Mouse (Mus musculus): Measurements from ENCODE around the gene Frrs1l.

The Frrs1l gene

DNA sequence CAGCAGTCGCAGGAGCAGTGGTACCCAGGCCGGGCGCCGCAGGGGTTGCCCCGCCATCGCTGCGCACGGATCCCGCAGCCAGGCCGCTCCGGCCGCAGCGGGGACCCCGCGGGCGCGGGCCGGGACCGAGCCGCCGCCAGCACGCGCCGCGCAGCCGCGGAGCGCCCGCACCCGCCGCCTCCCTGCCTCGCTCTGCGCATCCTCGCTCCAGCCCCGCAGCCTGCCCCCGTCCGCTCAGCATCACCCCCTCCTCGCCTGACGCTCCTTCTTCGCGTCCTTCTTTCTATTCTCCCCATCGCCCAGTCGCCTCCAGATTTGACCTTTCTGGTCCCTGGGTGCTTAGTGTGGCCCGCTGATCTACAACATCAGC lies at the start of gene Frrs1l:
Gene Frrs1l (minus strand): TSS at position 177 of the 370 bp plus-strand sequence.
- no peak for DNase-seq (ENCODE audit: low read depth, low spot score)

DNA sequence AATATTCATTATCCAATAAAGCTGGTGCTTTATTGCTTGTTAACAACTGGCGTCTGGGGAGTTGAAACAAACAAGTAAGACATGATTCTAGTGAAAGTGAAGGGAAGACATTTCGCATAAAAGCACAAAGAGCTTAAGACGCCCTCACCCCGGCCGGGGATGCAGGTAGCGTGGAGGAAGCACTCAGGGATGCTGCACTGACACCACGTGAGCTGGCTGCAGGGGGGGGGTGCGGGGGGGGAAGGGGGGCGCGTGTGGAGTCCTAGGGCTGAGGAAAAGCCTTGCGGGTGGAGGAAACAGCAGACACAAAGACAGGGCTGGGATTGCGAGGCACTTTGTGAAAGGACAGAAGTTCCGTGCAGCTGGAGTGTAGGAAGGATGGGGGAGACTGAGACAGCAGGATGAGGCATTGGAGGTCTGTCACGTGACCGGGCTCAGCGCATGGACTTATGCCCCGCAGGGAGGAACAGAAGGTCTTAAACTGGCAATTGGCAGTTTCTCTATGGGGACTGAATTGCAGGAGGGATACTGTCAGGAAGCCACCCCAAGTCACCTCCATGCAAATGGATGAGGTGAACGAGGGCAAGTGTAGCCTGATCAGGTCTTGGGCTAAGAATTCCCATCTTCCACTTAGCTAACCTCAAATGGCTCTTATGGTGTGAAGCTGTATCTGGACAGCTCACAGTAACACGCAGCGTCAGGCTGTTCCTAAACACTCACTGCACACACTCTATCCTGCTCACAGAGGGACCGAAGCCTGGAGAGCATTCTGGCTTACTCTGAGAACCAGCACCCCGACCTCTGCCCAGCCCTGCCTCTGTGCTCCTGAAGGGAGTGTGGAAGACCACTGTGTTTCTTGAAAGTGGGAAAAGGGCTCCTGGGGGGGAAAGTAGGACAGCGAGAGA lies 49.2 kb upstream of the Frrs1l start:
- no peak for DNase-seq (ENCODE audit: low read depth, low spot score)

DNA sequence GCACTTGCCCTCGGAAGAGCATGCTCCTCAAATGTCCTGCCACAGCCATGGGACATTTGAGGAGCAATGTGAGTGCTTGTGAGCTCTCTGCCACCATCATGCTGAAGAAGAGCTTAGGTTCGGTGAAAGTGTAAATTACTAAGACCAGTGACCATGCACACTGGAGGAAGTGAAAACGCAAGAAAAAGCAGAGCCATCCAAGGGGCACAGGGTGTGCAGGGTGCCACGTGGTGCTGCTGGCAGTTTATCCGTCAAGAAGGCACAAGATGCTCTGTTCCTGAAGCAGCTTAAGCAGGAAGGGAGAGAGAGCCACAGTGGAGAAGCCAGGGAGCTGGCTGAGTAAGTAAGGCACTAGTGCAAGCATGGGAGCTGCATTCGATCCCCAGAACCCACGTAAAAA lies 47.4 kb upstream of the Frrs1l start:
- DNase-seq (ENCODE audit: low read depth, low spot score) = no peak

DNA sequence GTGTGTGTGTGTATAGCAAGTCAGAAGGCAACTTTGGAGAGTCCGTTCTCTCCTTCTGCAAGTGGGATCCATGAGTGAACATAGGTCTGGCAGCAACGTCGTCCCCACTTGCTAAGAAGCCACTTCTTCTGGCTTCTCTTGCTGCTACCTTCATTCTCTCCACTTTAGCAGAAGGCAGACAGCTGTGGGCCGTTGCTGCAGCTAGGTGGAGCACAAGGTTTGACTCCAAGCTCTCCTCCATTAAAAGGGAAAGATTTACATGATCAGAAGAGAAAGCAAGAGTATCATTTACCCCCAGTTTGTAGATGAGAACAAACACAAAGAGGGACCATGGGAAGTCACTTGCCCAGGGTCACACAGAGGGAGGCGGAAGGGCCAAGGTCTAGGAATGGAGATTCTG lies 44.0 kb upstream of the Frrs1l start:
- DNase-seq (ENCODE audit: low read depth, low spot score) = no peak

DNA sequence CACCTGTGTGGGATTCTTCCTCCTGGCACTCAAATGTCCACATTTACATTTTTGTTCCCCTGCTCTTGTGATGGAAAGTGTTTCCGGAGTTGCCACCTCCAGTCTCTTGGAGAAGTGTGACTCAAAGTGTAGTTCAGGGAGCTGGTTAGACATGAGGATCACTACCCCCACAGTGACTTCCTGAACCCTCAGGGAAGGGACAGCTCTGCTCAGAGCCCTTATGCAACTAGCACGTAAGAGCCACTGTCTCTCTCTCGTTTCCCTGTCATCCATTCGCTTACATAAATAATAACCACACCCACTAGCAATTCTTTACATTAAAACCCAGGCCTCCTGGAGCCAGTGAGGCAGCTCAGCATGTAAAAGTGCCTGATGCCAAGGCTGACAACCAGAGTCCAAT lies 41.2 kb upstream of the Frrs1l start:
- DNase-seq (ENCODE audit: low read depth, low spot score) = no peak

DNA sequence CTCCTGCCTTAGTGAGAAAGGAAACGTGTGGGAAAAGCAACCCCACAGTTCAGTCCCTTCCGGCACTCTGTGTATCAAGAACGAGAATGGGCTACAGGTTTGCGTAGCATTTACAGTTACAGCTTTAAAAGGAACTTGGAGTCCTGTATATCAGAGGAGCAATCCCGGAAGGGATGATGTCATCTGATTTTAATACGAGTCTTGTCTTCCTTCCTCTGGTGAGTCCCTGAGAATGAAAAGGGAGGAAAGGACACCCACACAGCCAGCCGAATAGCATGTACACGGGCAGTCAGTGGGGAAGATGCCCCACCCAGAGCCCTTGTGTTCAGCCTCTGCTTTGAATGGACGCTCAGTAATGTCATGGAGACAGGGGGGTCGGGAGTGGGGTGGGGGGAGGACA lies 37.8 kb upstream of the Frrs1l start:
- DNase-seq (ENCODE audit: low read depth, low spot score) = no peak

DNA sequence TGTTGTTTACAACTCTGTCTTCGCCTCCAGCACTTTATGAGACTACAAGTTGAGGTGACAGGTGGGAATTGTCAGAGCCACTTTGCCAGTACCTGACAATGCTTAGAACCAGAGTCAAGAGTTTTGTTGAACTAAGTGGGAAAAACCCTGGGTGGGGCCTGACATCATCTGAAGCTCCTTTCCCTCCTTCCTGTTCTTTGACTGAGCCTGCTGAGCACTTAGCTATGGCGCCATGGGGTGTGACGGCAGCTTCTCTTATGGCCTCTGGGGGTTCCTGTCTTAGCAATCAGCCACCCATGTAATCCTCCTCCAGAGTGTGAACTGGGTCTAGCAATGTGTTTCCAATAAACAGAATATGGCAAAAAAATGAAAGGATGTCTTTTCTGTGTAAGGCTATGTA lies 33.3 kb upstream of the Frrs1l start:
- no peak for DNase-seq (ENCODE audit: low read depth, low spot score)

DNA sequence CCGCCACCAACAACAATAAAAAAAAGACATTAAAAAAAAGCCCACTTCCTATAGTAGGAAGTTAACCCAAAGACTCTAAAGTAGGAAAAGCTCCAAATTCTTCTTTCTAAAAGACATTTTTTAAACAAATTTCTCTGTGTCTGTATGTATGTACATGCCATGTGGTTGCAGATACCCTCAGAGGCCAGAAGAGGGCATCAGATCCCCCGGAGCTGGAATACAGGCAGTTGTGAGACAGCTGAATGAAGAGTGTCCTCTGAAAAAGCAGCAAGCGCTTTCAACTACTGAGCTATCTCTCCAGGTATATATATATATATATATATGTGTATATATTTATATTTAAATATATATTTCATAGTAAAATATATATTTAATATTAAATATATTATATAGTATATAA lies 31.1 kb upstream of the Frrs1l start:
- no peak for DNase-seq (ENCODE audit: low read depth, low spot score)

DNA sequence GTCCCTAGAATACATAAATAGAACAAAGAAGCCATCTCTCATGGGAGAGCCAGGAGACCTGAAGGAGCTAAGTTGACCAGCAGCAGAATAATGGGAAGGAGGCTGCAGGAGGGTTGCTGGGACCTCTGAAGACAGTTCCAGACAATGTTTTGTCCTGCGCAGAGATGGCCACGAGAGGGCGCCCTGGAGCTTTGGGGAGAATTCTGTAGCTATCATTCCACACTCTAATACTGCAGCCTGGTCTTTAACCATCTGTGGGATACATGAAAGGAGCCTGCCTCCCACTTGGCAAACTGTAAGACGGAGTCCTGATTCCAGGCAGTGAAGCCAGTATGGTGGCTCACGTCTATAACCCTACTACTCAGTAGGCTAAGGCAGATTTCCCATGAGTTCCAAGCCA lies 27.0 kb upstream of the Frrs1l start:
- no peak for DNase-seq (ENCODE audit: low read depth, low spot score)

DNA sequence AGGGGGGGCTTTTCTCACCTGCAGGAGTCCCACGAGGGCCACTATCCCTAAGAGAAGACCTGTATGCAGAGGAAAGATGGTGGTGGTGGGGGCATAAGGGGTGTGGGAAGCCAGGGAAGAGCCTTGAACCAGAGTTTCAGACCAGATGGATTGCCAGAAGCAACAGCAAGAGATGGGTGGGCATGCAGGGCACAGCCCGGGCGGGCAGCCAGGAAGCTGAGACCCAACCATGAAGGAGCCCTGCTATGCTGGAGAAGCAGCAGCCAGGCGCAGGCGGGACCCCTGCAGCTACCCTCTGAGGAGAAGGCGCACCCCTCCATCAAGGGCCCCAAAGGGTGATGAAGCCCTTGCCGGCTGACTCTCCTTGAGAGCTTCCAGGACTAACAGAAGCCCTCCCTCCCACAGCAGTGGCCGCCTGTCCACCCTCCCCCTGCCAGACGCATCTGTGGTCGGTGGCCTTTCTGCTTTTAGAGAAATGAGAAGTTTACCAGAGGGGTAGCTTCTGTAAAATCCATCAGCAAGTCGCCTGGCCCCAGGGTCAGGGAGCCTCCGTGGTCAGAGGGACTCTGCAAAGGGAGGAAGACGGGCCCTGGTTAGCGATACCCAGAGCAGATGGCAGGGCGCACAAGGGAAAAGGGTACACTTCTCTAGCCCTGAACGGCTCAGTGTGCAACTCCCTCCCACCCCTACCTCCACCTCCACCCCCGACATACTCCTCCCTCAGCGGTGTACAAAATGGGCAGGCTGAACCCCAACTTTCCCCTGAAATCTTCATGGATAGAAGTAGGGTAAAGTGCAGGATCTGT lies 26.4 kb upstream of the Frrs1l start:
- no peak for DNase-seq (ENCODE audit: low read depth, low spot score)

DNA sequence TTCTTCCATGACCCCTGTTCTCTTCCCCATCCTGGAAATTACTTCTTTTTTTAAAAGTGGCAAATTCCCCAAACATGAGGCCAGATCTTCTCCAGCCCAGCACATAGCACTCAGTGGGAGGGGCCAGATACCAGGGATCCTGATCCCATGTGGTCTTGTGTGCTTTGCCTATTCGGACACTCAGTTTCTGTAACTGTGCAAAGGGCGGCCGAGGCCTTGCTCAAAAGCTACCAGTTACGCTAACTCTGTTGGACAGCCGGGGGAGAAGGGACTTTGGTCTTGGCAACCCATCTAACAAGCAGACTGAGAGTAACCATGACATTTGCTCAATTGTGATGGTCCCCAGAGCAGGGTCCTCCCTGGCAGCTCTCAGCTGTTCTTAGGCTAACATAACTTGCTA lies 24.8 kb upstream of the Frrs1l start:
- DNase-seq (ENCODE audit: low read depth, low spot score) = no peak

DNA sequence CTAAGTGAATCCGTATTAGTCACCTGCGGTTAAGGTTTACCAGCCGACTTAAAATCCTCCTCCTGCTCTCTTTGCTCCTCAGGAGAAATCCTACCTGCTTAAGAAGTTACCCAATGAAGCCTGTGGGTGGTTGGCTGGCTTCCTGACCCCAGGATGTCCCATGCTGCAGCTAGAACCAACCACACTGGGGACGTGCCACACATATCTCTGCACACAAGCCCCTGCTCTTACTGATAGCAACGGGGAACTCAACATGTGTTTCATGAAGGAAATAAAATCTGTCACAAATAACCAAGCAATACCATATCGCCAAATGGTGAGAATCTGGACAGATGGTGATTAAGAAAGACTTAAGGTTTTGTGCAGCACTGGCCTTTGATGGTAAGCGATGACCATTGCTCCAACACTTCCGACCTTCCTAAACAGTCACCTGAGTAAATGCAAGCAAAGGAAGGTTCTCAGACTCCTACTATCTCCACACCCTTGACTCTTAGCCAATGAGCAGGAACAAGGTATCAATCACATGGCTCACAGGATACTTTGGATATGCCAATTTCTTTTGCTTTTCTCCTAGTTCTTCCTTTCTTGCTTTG lies 21.4 kb upstream of the Frrs1l start:
- no peak for DNase-seq (ENCODE audit: low read depth, low spot score)

DNA sequence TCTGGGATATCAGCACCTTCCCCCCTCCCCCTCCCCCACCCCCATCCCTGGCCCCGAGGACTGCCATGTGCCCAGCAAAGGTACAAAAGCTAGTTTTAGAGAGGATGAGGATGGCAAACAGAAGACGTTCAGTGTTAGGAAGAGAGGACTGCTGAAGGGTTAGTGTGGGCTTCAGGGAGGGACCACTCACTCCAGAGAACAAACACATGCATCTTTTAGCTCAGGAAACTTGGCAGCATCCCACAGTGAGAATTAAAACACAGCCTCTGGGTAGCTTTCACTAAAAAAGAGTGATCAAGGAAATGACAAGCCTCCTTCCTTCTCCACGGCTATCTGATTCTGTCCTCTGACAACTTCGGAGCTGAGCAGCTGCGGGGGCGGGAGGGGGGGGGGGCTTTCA lies 20.7 kb upstream of the Frrs1l start:
- no peak for DNase-seq (ENCODE audit: low read depth, low spot score)

DNA sequence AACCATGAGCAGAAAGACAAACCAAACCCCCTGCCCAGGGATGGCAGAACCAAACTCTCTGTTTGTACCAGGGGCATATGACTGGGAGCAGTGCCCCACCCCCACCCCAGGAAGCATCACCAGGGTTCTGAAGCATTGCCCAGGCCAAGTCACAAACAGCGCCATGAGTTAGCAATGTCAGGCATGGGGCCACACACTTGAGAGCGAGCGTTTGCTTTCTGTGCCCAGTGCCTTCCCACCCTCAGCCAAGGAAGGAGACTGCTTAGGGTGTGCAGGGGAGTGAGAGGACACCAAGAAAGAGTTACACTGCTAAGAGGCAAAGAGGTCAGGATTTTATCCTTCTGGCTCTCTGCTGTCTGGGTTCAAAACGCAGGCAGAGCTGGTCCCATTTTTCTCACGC lies 20.2 kb upstream of the Frrs1l start:
- no peak for DNase-seq (ENCODE audit: low read depth, low spot score)

DNA sequence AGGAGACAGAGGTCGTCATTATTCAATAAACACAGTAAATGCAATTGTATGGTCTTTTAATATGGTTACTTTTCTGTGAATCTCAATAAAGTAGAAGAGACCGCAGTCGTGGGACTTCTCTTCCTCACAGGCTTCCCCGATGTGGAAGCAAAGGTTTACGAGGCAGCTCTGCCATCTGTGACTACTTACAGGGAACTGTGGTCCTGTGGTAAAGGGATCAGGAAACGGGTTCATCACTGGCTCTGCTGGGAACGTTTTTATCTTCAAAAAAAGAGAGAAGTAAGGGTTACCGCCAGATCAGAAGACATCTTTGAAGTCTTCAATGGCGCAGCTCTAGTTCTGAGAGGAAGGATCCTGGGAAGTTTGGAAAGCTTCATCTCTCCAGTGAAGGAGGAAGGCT lies 17.5 kb upstream of the Frrs1l start:
- no peak for DNase-seq (ENCODE audit: low read depth, low spot score)

DNA sequence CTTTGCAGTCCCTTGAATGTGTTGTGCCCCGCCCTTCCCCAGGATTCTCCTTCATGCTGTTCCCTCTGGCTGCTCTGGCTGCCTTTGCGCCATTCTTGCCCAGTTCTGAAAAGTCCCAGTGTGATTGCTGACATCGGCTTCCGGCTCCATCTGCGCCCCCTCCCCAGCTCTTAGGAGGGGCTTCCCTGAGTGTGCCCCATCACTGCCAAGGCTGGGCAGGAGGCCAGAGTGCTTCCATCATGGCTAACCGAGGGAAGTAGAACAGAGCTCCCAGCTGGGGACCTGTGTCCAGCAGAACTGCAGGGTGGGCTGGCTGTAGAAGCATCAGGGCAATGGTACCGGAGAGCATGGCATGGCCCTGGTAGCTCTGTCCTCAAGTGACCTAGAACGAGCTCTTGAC lies 14.8 kb upstream of the Frrs1l start:
- DNase-seq (ENCODE audit: low read depth, low spot score) = no peak

DNA sequence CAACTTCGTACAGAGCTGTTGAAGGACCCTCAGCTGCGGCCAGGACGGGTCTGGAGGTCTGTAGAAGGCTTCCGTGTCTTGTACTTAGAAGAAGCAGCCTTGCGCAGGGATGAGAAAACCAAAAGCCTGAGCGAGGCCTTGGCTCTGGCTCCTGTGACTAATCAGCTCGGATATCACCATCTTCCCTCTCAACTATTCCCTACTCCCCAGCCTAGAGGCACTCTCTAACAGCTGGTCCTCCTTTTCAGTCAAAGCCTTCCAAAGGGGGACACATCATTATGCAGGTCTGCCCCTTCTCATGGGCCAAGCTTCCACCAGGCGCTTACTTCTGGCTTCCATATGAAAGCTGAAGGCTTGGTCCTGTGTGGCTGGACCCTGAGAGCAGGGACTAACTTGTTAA lies 13.7 kb upstream of the Frrs1l start:
- DNase-seq (ENCODE audit: low read depth, low spot score) = no peak

DNA sequence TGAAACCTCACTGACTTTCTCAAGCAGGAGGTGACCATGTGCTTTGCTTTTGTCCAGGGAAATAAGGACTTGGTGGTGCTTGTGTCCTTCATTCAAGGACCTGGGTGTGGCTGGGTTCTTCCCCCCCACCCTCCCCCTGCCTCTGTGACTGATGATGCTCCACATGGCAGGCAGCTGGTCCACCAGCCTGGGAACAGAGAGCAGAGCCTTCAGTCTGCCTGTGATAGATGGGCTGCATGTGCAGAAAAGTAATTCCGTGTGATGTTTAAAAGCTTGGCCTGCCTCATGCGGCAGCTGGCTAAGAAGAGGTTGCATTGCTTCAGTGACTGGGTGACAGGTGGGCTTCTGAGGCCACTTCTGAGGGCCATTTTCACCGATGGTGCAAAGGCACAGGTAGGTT lies 12.6 kb upstream of the Frrs1l start:
- DNase-seq (ENCODE audit: low read depth, low spot score) = no peak

DNA sequence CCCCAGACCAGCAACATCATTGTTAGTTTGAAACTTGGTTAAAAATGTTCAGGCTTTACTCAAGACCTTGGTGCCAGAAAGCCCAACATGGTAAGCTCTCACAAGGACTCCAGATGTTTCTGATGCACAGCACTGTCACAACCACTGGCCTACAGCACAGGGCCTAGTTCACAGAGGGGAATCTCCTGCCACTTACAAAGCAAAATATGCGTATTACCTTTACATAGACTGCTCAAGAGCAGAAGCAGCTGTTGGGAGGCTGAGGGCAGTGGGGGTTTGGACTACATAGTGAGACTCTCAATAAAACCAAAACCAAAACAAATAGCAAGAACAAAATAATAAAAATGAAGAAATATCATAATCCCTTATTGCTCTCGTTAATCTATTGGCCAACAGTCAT lies 11.2 kb upstream of the Frrs1l start:
- no peak for DNase-seq (ENCODE audit: low read depth, low spot score)

DNA sequence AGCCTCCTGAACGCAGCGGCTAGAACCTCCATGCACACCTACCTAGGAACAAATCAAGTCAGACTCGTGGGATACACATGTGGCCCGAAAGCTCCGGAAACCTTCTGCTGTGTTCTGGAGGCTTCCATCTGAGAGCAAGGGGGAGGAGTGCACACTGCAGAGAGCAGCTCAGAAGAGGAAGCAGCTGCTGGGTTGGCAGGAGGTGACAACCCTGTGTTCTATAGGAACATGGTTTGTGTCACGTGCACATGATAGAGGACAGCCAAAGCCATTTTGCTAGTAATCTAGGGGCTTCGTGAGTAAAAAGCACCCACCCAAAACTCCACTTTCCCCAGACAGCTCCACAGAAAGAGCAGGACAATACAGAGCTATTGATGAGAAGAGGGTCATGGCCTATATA lies 3.1 kb upstream of the Frrs1l start:
- no peak for DNase-seq (ENCODE audit: low read depth, low spot score)

DNA sequence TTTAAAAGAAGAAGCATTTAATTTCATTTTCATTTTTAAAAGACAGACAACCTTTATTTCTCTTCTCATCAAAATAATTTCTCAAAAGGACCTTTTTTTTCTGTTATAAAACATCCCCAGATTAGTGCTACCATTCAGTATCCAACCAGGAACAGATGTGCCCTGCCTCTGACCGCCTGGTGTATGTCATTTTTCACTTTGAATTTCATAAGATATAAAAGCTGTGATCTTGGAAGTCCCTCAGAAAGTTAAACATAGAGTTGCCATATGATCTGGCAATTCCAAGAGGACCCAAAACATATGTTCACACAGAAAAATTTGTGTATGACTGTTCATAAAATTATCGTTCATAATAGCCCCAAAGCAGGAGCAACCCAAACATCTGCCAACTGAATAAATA lies 1.8 kb upstream of the Frrs1l start:
- no peak for DNase-seq (ENCODE audit: low read depth, low spot score)

DNA sequence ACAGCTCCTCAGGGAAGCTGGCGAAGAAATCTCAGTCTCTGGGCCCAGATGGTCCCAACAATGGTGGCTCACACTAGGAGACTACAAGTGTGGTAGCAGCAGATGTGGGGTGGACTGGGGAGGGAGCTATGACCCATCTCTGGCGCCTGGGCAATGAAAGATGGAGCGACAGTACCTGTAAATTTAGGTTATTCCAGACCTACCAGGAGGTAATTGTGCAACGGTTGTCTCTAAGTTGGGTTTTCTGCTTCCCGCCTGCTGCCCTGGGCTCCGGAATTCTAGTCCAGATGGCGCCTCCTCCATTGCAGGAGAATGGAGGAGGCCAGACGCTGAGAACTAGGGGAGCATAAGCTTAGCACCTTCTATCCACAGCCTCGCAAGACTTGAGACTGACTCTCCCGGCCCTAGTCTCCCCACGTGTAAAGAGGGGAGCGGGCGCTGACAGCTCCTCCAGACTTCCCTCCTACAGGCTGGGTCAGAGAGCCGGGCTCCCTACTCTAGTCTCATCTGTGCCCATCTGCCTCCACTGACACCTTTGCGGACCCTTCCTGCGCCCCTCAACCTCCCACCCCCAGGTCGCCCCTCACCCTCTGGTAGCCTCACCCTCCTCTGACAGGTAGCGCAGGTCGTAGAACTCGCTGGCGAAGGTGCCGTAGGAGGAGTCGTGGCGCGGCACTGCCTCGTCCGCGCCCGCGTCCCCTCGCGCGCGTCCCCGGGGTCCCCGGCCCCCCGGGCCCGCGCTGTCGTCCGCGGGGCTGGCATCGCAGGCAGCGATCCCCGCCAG lies 568 bp downstream of the Frrs1l start:
- no peak for DNase-seq (ENCODE audit: low read depth, low spot score)
